ENCODE assay signal across 8 mouse cellular contexts in the genomic region with DNA sequence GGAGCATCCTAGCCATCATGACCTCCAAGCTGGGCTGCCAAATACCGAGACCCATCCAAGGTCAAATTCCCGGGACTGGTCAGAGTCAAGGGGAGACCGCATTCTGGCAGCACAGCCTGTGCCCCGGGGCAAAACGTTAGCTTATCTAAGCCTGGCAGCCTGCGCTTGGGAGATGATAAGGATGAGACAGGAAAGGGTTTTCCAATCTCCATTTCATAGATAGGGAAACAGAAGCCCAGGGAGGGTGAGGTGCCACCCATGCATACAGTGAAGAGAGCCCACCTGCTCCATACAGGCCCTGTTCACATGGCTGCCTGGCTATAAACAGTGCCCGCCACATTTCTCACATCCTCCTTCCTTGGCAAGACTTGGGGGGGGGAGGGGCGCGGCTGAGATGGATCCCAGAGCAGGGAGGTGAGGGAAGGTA. TPM values are rescaled to one million over a fixed set of nuclear protein-coding genes. Genes with fewer than 3 reads are reported as not detected.
DNase-seq lines count a peak whose midpoint lies in the region; ATAC-seq lines count a peak whose summit lies in the region.

No protein-coding gene starts in this region.

- DNase-seq in thymus, postnatal 0 days (ENCODE audit: low spot score): peak; percentile 36
- no peak for DNase-seq in thymus, postnatal 36 days
- DNase-seq in urinary bladder, postnatal 10 days (ENCODE audit: low spot score): no peak
- DNase-seq in left cerebral cortex, adult 8-10 months (ENCODE audit: low spot score in 2 of 2): no peak

- H3K4me3 ChIP-seq in erythroblast, embryonic 14.5 days (replicated peaks): peak overlapping the region; percentile 45
- no peak overlapping the region for H3K4me3 ChIP-seq in hindbrain, embryonic 16.5 days (ENCODE audit: low read length)
- peak overlapping the region; percentile 22 for H3K4me3 ChIP-seq in liver, embryonic 16.5 days (ENCODE audit: low read depth, low read length)
- no peak overlapping the region for H3K4me3 ChIP-seq in stomach, embryonic 15.5 days (replicated peaks)

- H3K9ac ChIP-seq in hindbrain, embryonic 16.5 days (ENCODE audit: low read depth, low read length): no peak overlapping the region
- H3K9ac ChIP-seq in liver, embryonic 16.5 days (ENCODE audit: low read depth, low read length): peak overlapping the region; percentile 1
- no peak overlapping the region for H3K9ac ChIP-seq in stomach, embryonic 15.5 days

- H3K4me1 ChIP-seq in erythroblast, embryonic 14.5 days (ENCODE audit: control insufficient read depth): peaks cover 67% of the 10 kb centered on the region
- H3K4me1 ChIP-seq in hindbrain, embryonic 16.5 days (ENCODE audit: control insufficient read depth, insufficient read depth, low read depth, low read length): peaks cover 52% of the 10 kb centered on the region
- H3K4me1 ChIP-seq in liver, embryonic 16.5 days (ENCODE audit: control insufficient read depth, low read depth, low read length): peaks cover 33% of the 10 kb centered on the region
- H3K4me1 ChIP-seq in stomach, embryonic 15.5 days: peaks cover 41% of the 10 kb centered on the region

- peaks cover 52% of the 10 kb centered on the region for H3K36me3 ChIP-seq in erythroblast, embryonic 14.5 days (ENCODE audit: control insufficient read depth)
- no peaks in the 10 kb centered on the region for H3K36me3 ChIP-seq in hindbrain, embryonic 16.5 days (ENCODE audit: control insufficient read depth, insufficient read depth, low read length)
- no peaks in the 10 kb centered on the region for H3K36me3 ChIP-seq in liver, embryonic 16.5 days (ENCODE audit: control insufficient read depth, insufficient read depth)
- no peaks in the 10 kb centered on the region for H3K36me3 ChIP-seq in stomach, embryonic 15.5 days

- H3K9me3 ChIP-seq in erythroblast, embryonic 14.5 days (ENCODE audit: control insufficient read depth, low read length): no peaks in the 10 kb centered on the region
- no peaks in the 10 kb centered on the region for H3K9me3 ChIP-seq in hindbrain, embryonic 16.5 days (ENCODE audit: control insufficient read depth, low read length)
- no peaks in the 10 kb centered on the region for H3K9me3 ChIP-seq in liver, embryonic 16.5 days (replicated peaks; ENCODE audit: control insufficient read depth, low read length)
- H3K9me3 ChIP-seq in stomach, embryonic 15.5 days: no peaks in the 10 kb centered on the region

- H3K27ac ChIP-seq in hindbrain, embryonic 16.5 days (ENCODE audit: low read depth, low read length): peak overlapping the region; percentile 30; the same call in 1 of the 2 replicates
- H3K27ac ChIP-seq in liver, embryonic 16.5 days (ENCODE audit: low read length): peak overlapping the region; percentile 13; the same call in 1 of the 2 replicates
- peak overlapping the region; percentile 27; the same call in 1 of the 2 replicates for H3K27ac ChIP-seq in stomach, embryonic 15.5 days

- no peak for ATAC-seq in hindbrain, embryonic 16.5 days
- ATAC-seq in liver, embryonic 16.5 days (ENCODE audit: low read depth): peak; percentile 87
- ATAC-seq in stomach, embryonic 15.5 days (ENCODE audit: insufficient read depth, low FRiP score, low read depth): peak; percentile 41; the same call in 1 of the 2 replicates

- H3K27me3 ChIP-seq in erythroblast, embryonic 14.5 days (ENCODE audit: control insufficient read depth): peaks cover 29% of the 10 kb centered on the region
- no peaks in the 10 kb centered on the region for H3K27me3 ChIP-seq in hindbrain, embryonic 16.5 days (replicated peaks; ENCODE audit: control insufficient read depth, insufficient read depth, low read length)
- peaks cover 4% of the 10 kb centered on the region for H3K27me3 ChIP-seq in liver, embryonic 16.5 days (ENCODE audit: control insufficient read depth, insufficient read depth, low read depth, low read length)
- peaks cover 11% of the 10 kb centered on the region; the same call in 1 of the 2 replicates for H3K27me3 ChIP-seq in stomach, embryonic 15.5 days (replicated peaks)

- WGBS in hindbrain, embryonic 16.5 days: 27% methylated on average over 9 of the region's 9 CpGs
- 10% methylated on average over 9 of the region's 9 CpGs for whole genome bisulfite sequencing in liver, embryonic 16.5 days (ENCODE audit: insufficient replicate concordance)
- 31% methylated on average over 8 of the region's 9 CpGs for WGBS in stomach, embryonic 15.5 days

- peak overlapping the region; percentile 17; the same call in 1 of the 2 replicates for H3K4me2 ChIP-seq in hindbrain, embryonic 16.5 days (ENCODE audit: low read length)
- peak overlapping the region; percentile 64 for H3K4me2 ChIP-seq in liver, embryonic 16.5 days (ENCODE audit: low read depth, low read length)
- H3K4me2 ChIP-seq in stomach, embryonic 15.5 days: 0 out of 2 replicates have a peak overlapping the region, but pooled peaks have one; percentile 10

RNA-seq across cellular contexts. Expression of a gene that starts 32.6 kb away (rescaled TPM):
- polyA plus RNA-seq in thymus, postnatal 0 days (2015; fragmentation: Nextera tagmentation; extraction: Ambion mirVana): 15.2 and 16.7 TPM in 2 replicates
- 6.1 and 8.9 TPM in 2 replicates for polyA plus RNA-seq in erythroblast, embryonic 14.5 days (2012)
- 12.6 and 18.3 TPM in 2 replicates for polyA plus RNA-seq in hindbrain, embryonic 16.5 days (2015; fragmentation: Nextera tagmentation; extraction: Ambion mirVana)
- 3.1 and 3.3 TPM in 2 replicates for polyA plus RNA-seq in liver, embryonic 16.5 days (2015; fragmentation: Nextera tagmentation; extraction: Ambion mirVana)
- polyA plus RNA-seq in stomach, embryonic 15.5 days (2015; fragmentation: Nextera tagmentation; extraction: Ambion mirVana): 4.5 and 4.8 TPM in 2 replicates
- 10 to 100 TPM; 21.6 to 26.5 (median 24.1) TPM for total RNA-seq in left cerebral cortex, adult 8-10 months (2022)

RNA-seq across cellular contexts. Expression of a gene that starts 43.8 kb away (rescaled TPM):
- 0.36 and 0.43 TPM in 2 replicates for polyA plus RNA-seq in thymus, postnatal 0 days (2015; fragmentation: Nextera tagmentation; extraction: Ambion mirVana)
- not detected in 2 replicates for polyA plus RNA-seq in erythroblast, embryonic 14.5 days (2012)
- not detected in 2 replicates for polyA plus RNA-seq in hindbrain, embryonic 16.5 days (2015; fragmentation: Nextera tagmentation; extraction: Ambion mirVana)
- not detected in 2 replicates for polyA plus RNA-seq in liver, embryonic 16.5 days (2015; fragmentation: Nextera tagmentation; extraction: Ambion mirVana)
- polyA plus RNA-seq in stomach, embryonic 15.5 days (2015; fragmentation: Nextera tagmentation; extraction: Ambion mirVana): 0.12 TPM in 1 of 2 replicates, not detected in the other
- not detected for total RNA-seq in left cerebral cortex, adult 8-10 months (2022)

RNA-seq across cellular contexts. Expression of a gene that starts 54.9 kb away (rescaled TPM):
- polyA plus RNA-seq in thymus, postnatal 0 days (2015; fragmentation: Nextera tagmentation; extraction: Ambion mirVana): 52.9 and 56.9 TPM in 2 replicates
- 0.16 and 0.80 TPM in 2 replicates for polyA plus RNA-seq in erythroblast, embryonic 14.5 days (2012)
- polyA plus RNA-seq in hindbrain, embryonic 16.5 days (2015; fragmentation: Nextera tagmentation; extraction: Ambion mirVana): 109 and 110 TPM in 2 replicates
- polyA plus RNA-seq in liver, embryonic 16.5 days (2015; fragmentation: Nextera tagmentation; extraction: Ambion mirVana): 21.5 and 22.8 TPM in 2 replicates
- polyA plus RNA-seq in stomach, embryonic 15.5 days (2015; fragmentation: Nextera tagmentation; extraction: Ambion mirVana): 49.7 and 61.8 TPM in 2 replicates
- 10 to 100 TPM; 73.8 to 84.5 (median 76.0) TPM for total RNA-seq in left cerebral cortex, adult 8-10 months (2022)

RNA-seq across cellular contexts. Expression of a gene that starts 55.1 kb away (rescaled TPM):
- 10.5 and 11.7 TPM in 2 replicates for polyA plus RNA-seq in thymus, postnatal 0 days (2015; fragmentation: Nextera tagmentation; extraction: Ambion mirVana)
- polyA plus RNA-seq in erythroblast, embryonic 14.5 days (2012): 0.07 and 0.08 TPM in 2 replicates
- polyA plus RNA-seq in hindbrain, embryonic 16.5 days (2015; fragmentation: Nextera tagmentation; extraction: Ambion mirVana): 8.7 TPM in 2 replicates
- polyA plus RNA-seq in liver, embryonic 16.5 days (2015; fragmentation: Nextera tagmentation; extraction: Ambion mirVana): 8.1 and 8.6 TPM in 2 replicates
- 11.9 and 13.1 TPM in 2 replicates for polyA plus RNA-seq in stomach, embryonic 15.5 days (2015; fragmentation: Nextera tagmentation; extraction: Ambion mirVana)
- total RNA-seq in left cerebral cortex, adult 8-10 months (2022): 10 to 100 TPM in 3 of 4 experiments, 1 to 10 TPM in 1; 9.3 to 11.5 (median 10.9) TPM

Comparison
In these comparisons a context has a peak if more than half of its experiments do, and no peak if none do; other contexts are left out.
1. H3K4me3 ChIP-seq: peak in erythroblast, embryonic 14.5 days (single experiment) and liver, embryonic 16.5 days (single experiment); none in hindbrain, embryonic 16.5 days (single experiment) and stomach, embryonic 15.5 days (single experiment).
2. H3K4me2 ChIP-seq: peak in every context shown above with its lines; median percentile 64 in liver, embryonic 16.5 days; 17 in hindbrain, embryonic 16.5 days; 10 in stomach, embryonic 15.5 days.
3. RNA of a gene that starts 54.9 kb away (polyA plus RNA-seq): 109 to 110 TPM in hindbrain, embryonic 16.5 days, 49.7 to 61.8 TPM in stomach, embryonic 15.5 days, 52.9 to 56.9 TPM in thymus, postnatal 0 days and 21.5 to 22.8 TPM in liver, embryonic 16.5 days; 0.16 to 0.80 TPM in erythroblast, embryonic 14.5 days; every median in the first group is over 10 times any median in the second.
4. Peak in every context shown above with its lines, with median percentiles within 50 percentile points of each other: H3K27ac ChIP-seq.